Mouse (Mus musculus) embryonic stem cell, embryonic (primary cell): ENCODE data around the gene Nt5c.

Source experiments
- CTCF ChIA-PET, 4 experiments: fragments of 300-600 bp in 2 of 4; fragments of 350-600 bp in 2 of 4; sonication (Branson Sonifier 250); formaldehyde crosslinking; loops; one replicate each; lab custom pipeline; 2022; ENCODE audit warnings: inconsistent platforms in 2 of 4; lab: Charles Lee
- POLR2A ChIA-PET, 4 experiments: fragments of 300-600 bp in 2 of 4; fragments of 350-600 bp in 2 of 4; sonication (Branson Sonifier 250); formaldehyde crosslinking; loops; one replicate each; lab custom pipeline; 2022; ENCODE audit warnings: antibody characterized with exemption in 4 of 4, inconsistent platforms in 1 of 4; lab: Charles Lee

Nt5c gene

GRCm38 (mm10) chr11:115491356-115492083 is at the start of gene Nt5c:
Gene Nt5c, minus strand, starts transcription at chr11:115491862.
- CTCF ChIA-PET = interaction anchor here (0.5 to 1.4 kb wide), 43 partner anchors 8 to 914 kb away, joined by 3 to 10 read pairs (median 4); partner anchors contain the start of genes Armc7 (in 2 of the 4), Jpt1 (in 2 of the 4), Mif4gd (in 2 of the 4) and Sumo2 (in 2 of the 4)

DNA sequence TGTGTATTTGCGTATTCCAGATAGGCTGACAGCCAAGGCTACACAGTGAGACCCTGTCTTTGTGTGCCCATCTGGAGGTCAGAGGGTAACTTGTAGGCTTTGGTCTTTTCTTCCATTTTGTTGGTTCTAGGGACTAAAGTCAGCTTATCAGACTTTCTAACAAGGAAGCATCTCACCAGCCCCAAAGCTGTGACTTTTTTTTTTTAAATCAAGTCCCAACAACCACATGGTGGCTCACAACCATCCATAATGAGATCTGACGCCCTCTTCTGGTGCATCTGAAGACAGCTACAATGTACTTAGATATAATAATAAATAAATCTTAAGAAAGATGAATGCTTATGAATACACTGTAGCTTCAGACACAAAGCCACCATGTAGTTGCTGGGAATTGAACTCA is 46.4 kb upstream of the Nt5c start:
- CTCF ChIA-PET = interaction anchor here (0.6 to 1.3 kb wide), 23 partner anchors 11 to 483 kb away, joined by 3 to 7 read pairs (median 4); partner anchors contain the start of genes Jpt1 (in 1 of the 4), Nt5c (in 1 of the 4), Nup85 (in 1 of the 4) and Ush1g (in 1 of the 4)
- POLR2A ChIA-PET = interaction anchor here in 3 of 4 experiments (0.7 to 4.7 kb wide), 17 partner anchors 10 to 237 kb away, joined by 3 to 100 read pairs (median 4); partner anchors contain the start of genes Jpt1 (in 3 of the 3) and Nup85 (in 1 of the 3)

More at GRCm38 (mm10) chr11:115491356-115492083, at the start of gene Nt5c:
- POLR2A ChIA-PET = interaction anchor here (0.6 to 20.2 kb wide), 35 partner anchors 10 to 135 kb away, joined by 3 to 278 read pairs (median 4); partner anchors contain the start of genes Jpt1 (in 4 of the 4), Armc7 (in 2 of the 4), Cdr2l (in 1 of the 4) and Mif4gd (in 1 of the 4)

- ChIA-PET CTCF (interaction anchor here (0.6 to 1.7 kb wide), 25 partner anchors 8 to 358 kb away, joined by 3 to 12 read pairs (median 3); partner anchors contain the start of genes Nt5c (in 2 of the 4), Cdr2l (in 1 of the 4), Jpt1 (in 1 of the 4) and Mif4gd (in 1 of the 4)), POLR2A (interaction anchor here (0.6 to 4.7 kb wide), 84 partner anchors 8 to 487 kb away, joined by 3 to 100 read pairs (median 4); partner anchors contain the start of genes Jpt1 (in 4 of the 4), Mif4gd (in 3 of the 4), Nup85 (in 3 of the 4) and Grb2 (in 2 of the 4))
These were observed 45.4 kb upstream of the Nt5c start for GRCm38 (mm10) chr11:115536856-115537568.

DNA sequence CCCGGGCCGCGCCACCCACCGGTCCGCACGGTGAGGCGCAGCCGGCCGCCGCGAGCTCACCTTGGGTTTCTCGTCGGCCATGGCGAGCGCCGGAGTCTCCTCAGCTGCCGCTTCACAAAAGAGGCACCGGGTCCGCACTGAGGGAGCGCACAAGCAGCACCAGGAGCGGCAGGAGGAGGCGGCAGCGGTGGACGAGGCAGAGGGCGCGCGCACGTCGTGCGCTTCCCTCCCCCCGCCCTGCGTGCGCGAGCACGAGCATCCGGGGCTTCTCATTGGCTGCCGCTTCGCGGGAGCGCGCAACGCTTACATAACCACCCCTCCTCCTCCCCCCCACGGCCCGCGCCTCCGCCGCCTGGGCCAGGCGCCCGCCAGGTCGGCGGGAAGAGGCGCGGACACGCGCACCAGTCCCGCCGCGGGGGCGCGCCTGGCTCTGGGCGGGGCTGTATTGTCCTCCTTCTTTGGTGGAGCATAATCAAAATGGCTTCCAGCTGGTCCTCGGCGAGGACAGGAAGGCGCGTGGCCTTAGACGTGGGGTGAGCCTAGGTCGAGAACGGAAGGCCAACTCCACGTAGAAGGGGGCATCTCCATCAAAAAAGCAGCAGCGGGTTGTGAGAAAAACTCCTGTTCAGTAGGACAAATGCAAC is 44.5 kb upstream of the Nt5c start, which contains the start of gene Sumo2:
Gene Sumo2, minus strand, starts transcription at position 239 of the 644 bp plus-strand sequence.
- ChIA-PET POLR2A (interaction anchor here (0.6 to 4.7 kb wide), 81 partner anchors 9 to 488 kb away, joined by 3 to 100 read pairs (median 4); partner anchors contain the start of genes Jpt1 (in 3 of the 4), Mif4gd (in 3 of the 4), Nup85 (in 3 of the 4) and Nt5c (in 2 of the 4)), CTCF (interaction anchor here (0.7 to 1.7 kb wide), 17 partner anchors 8 to 275 kb away, joined by 3 to 12 read pairs (median 3); partner anchors contain the start of genes Nt5c (in 2 of the 4), Cdr2l (in 1 of the 4), Jpt1 (in 1 of the 4) and Mif4gd (in 1 of the 4))

DNA sequence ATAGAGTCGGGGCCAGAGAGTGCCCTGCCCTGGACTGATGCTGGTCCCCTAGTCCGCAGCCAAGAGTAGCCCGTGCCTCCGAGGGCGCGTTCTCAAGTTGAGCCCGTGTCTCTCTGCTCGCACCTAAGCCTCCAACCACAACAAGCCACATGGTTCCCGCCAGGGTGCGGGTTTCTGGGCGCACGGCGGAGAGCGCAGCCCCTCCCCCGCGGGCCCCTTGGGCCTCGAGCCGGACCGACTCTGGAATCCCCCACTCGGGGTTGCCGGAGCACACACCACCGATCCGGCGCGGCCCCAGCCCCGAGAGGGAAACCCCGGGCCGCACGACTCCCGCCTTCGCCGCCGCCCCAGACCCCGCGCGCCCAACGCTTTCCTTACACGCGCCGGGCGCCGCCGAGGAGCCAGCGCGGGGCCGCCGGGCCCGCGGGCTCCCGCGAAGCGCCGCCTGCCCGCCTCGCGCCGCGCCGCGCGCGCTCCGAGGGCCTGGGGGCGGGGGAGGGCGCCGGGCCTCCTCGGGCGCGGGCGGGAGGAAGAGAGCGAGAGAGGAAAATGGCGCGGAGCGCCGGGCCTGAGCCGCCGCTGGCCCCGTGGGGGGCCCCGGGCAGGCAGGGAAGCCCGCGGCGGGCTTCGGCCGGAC is 43.9 kb upstream of the Nt5c start:
- CTCF ChIA-PET = interaction anchor here in 2 of 4 experiments (0.7 to 1.7 kb wide), 9 partner anchors 8 to 183 kb away, joined by 3 to 12 read pairs (median 6); partner anchors contain the start of genes Nt5c (in 2 of the 2) and Mif4gd (in 1 of the 2)
- POLR2A ChIA-PET = interaction anchor here (0.6 to 4.7 kb wide), 47 partner anchors 9 to 489 kb away, joined by 3 to 100 read pairs (median 6); partner anchors contain the start of genes Jpt1 (in 4 of the 4), Nup85 (in 3 of the 4), Slc25a19 (in 2 of the 4) and Grb2 (in 1 of the 4)

- POLR2A ChIA-PET = interaction anchor here (0.6 to 4.7 kb wide), 19 partner anchors 9 to 484 kb away, joined by 3 to 100 read pairs (median 4); partner anchors contain the start of genes Jpt1 (in 3 of the 4), Mif4gd (in 1 of the 4), Nt5c (in 1 of the 4) and Nup85 (in 1 of the 4)
- CTCF ChIA-PET = no interaction called here
These were observed 43.2 kb upstream of the Nt5c start for GRCm38 (mm10) chr11:115534759-115535371.

GRCm38 (mm10) chr11:115526446-115526845 is 34.8 kb upstream of the Nt5c start:
- ChIA-PET POLR2A (interaction anchor here (1.0 to 13.4 kb wide), 21 partner anchors 8 to 182 kb away, joined by 3 to 368 read pairs (median 5); partner anchors contain the start of genes Jpt1 (in 3 of the 4), Sumo2 (in 3 of the 4), Grb2 (in 1 of the 4) and Mif4gd (in 1 of the 4)), CTCF (interaction anchor here (0.9 to 2.5 kb wide), 7 partner anchors 10 to 64 kb away, joined by 3 to 12 read pairs (median 3); partner anchors contain the start of genes Armc7 (in 1 of the 4), Slc16a5 (in 1 of the 4) and Sumo2 (in 1 of the 4))

GRCm38 (mm10) chr11:115522703-115523102 is 31.0 kb upstream of the Nt5c start:
- ChIA-PET CTCF (interaction anchor here in 2 of 4 experiments (0.5 to 1.2 kb wide), 2 partner anchors 11 to 72 kb away, joined by 5 to 12 read pairs; no protein-coding TSS in a partner anchor), POLR2A (interaction anchor here in 3 of 4 experiments (0.7 to 15.2 kb wide), 16 partner anchors 3 to 421 kb away, joined by 3 to 368 read pairs (median 5); partner anchors contain the start of genes Jpt1 (in 2 of the 3), Sumo2 (in 2 of the 3), Nt5c (in 1 of the 3) and Nup85 (in 1 of the 3))

GRCm38 (mm10) chr11:115522238-115522637 is 30.6 kb upstream of the Nt5c start:
- ChIA-PET CTCF (interaction anchor here in 2 of 4 experiments (0.5 to 1.2 kb wide), 2 partner anchors 10 to 73 kb away, joined by 5 to 12 read pairs; no protein-coding TSS in a partner anchor), POLR2A (interaction anchor here in 3 of 4 experiments (0.7 to 15.2 kb wide), 23 partner anchors 3 to 421 kb away, joined by 3 to 368 read pairs (median 4); partner anchors contain the start of genes Jpt1 (in 2 of the 3), Sumo2 (in 2 of the 3), Armc7 (in 1 of the 3) and Nt5c (in 1 of the 3))

DNA sequence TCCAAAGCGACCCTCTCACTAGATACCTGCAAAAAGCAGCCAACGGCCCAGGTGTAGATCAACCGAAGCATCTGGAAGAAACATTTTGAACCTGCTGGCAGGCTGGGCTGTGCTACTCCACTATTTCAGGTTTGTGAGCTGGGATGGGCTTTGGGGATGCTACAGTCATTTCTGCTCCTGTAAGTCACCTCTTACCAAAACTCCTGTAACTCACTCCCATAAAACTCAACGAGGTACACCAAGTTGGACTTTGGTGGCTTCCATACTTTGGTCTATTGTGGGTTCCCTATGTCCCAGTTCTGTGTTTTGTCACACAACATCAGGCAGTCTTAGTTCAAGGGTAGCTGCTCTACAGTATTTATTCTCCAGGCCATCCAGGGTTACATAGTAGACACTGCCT is 29.4 kb upstream of the Nt5c start:
- CTCF ChIA-PET = interaction anchor here in 2 of 4 experiments (0.5 kb wide), 2 partner anchors 40 to 194 kb away, joined by 4 read pairs; no protein-coding TSS in a partner anchor
- POLR2A ChIA-PET = interaction anchor here (0.6 to 15.2 kb wide), 29 partner anchors 4 to 500 kb away, joined by 3 to 368 read pairs (median 4); partner anchors contain the start of genes Jpt1 (in 2 of the 4), Sumo2 (in 2 of the 4), Armc7 (in 1 of the 4) and Mif4gd (in 1 of the 4)

GRCm38 (mm10) chr11:115520218-115520617 is 28.6 kb upstream of the Nt5c start:
- CTCF ChIA-PET = interaction anchor here in 2 of 4 experiments (0.6 kb wide), 2 partner anchors 43 to 906 kb away, joined by 3 read pairs; no protein-coding TSS in a partner anchor
- POLR2A ChIA-PET = interaction anchor here (0.5 to 15.2 kb wide), 22 partner anchors 4 to 1056 kb away, joined by 3 to 368 read pairs (median 5); partner anchors contain the start of genes Nt5c (in 2 of the 4), Sumo2 (in 2 of the 4), Jpt1 (in 1 of the 4) and Mif4gd (in 1 of the 4)

- POLR2A ChIA-PET = interaction anchor here in 2 of 4 experiments (0.7 to 15.2 kb wide), 14 partner anchors 4 to 96 kb away, joined by 3 to 368 read pairs (median 4); partner anchors contain the start of genes Nt5c (in 2 of the 2), Sumo2 (in 2 of the 2), Jpt1 (in 1 of the 2) and Mif4gd (in 1 of the 2)
- CTCF ChIA-PET = interaction anchor here in 1 of 4 experiments (0.6 kb wide), 1 partner anchor 906 kb away, joined by 3 read pairs; no protein-coding TSS in a partner anchor
These were observed 27.9 kb upstream of the Nt5c start for GRCm38 (mm10) chr11:115519581-115519980.

- POLR2A ChIA-PET = interaction anchor here in 3 of 4 experiments (0.6 to 15.2 kb wide), 14 partner anchors 3 to 1357 kb away, joined by 3 to 368 read pairs (median 6); partner anchors contain the start of genes Nt5c (in 2 of the 3), Jpt1 (in 1 of the 3) and Sumo2 (in 1 of the 3)
- CTCF ChIA-PET = no interaction called here
These were observed 27.0 kb upstream of the Nt5c start for GRCm38 (mm10) chr11:115518693-115519092.

GRCm38 (mm10) chr11:115516942-115517341 is 25.3 kb upstream of the Nt5c start:
- ChIA-PET CTCF (interaction anchor here in 1 of 4 experiments (0.6 kb wide), 1 partner anchor 20 kb away, joined by 5 read pairs; no protein-coding TSS in a partner anchor), POLR2A (interaction anchor here in 2 of 4 experiments (0.6 to 15.2 kb wide), 10 partner anchors 8 to 149 kb away, joined by 3 to 368 read pairs (median 5); partner anchors contain the start of genes Nt5c (in 1 of the 2), Nup85 (in 1 of the 2) and Sumo2 (in 1 of the 2))
